Mouse (Mus musculus): ENCODE measurements at regions not wholly inside any gene's neighbourhood (a gene's known extent, or its start where the extent isn't known, plus 50 kb on each side); places are given as distances from the start of the nearest gene placed in this dataset.

DNA sequence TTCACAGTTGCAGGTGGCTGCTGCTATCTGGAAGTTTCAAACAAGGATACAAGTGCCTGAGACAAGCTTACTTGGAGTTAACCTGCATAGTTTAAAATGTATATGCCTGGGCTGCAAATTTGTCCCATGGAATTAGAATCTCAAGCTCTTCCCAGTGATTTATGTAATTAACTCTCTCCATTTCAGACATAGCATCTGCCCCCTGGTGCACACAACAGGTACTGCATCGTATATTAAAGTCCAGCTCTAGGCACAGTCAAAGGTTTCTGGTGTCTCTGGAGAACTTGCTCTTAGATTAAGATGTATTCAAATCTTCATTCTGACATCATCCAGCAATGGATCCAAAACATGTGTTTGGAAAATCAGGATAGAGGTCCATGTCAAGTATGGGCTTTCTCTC is 98.0 kb upstream of the Trabd2b start:
- TF ChIP-seq CTCF (conservative IDR thresholded peaks at IDR 0.05; ENCODE audit: low read length) (peak; percentile 43), POU5F1 (IDR thresholded peaks at IDR 0.05; ENCODE audit: borderline replicate concordance, low read length) (no peak)
